Mouse (Mus musculus): ENCODE measurements around the gene Ccdc91.

DNA sequence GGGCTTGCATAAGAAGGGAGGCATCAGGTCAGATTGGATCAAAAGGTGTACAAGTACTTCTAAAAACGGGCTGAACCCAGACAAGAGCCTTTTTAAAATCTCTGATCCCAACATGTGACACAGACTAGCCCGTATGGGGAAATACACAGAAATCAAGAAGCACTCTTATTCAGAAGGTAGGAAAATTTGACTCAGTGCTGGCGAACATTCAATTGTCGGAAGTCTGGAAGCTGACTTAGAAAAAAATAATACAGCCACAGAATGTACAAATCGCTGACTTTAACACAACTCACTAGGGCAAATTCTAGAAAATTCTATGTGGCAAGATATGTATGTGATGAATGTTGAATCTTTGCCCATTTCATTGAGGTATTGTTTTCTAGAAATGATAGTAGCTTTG is 160.8 kb downstream of the Ccdc91 start:
- no peak for TF ChIP-seq EP300 (IDR thresholded peaks at IDR 0.05; ENCODE audit: low read length)
- TF ChIP-seq POLR2A (IDR thresholded peaks at IDR 0.05; ENCODE audit: low read depth, low read length), result no peak
- TF ChIP-seq UBTF (IDR thresholded peaks at IDR 0.05; ENCODE audit: low read depth, low read length), result no peak
- TF ChIP-seq POLR2AphosphoS2 (IDR thresholded peaks at IDR 0.05; ENCODE audit: low read depth, low read length), result no peak
- TF ChIP-seq CTCF (conservative IDR thresholded peaks at IDR 0.05 in 1 of 2, IDR thresholded peaks at IDR 0.05 in 1 of 2; ENCODE audit: low read depth in 2 of 2, low read length in 2 of 2), result no peak
